Mouse (Mus musculus) forebrain, embryonic 12.5 days (tissue): Measurements from ENCODE around the gene Arpp21. TPM values are rescaled to one million over a fixed set of nuclear protein-coding genes. Genes with fewer than 3 reads are reported as not detected.

Source experiments
- ATAC-seq: fragments of 200-750 bp; cut with Nextera tagmentation; 2 replicates; pipeline ENCODE4 v1.8.0; 2017; ENCODE audit warnings: moderate TSS enrichment; ENCODE audit not compliant: low FRiP score
- H3K27ac ChIP-seq: fragments of 300-500 bp; sonication (generic); 2 replicates; pipeline ENCODE4 v1.5.1; 2016; ENCODE audit warnings: mild to moderate bottlenecking
- H3K27me3 ChIP-seq: fragments of 300-500 bp; sonication (generic); 2 replicates; pipeline ENCODE4 v1.6.1; 2016; ENCODE audit warnings: mild to moderate bottlenecking
- H3K36me3 ChIP-seq: fragments of 300-500 bp; sonication (generic); replicated peaks from 2 replicates; pipeline ENCODE4 v1.6.1; 2016; ENCODE audit warnings: mild to moderate bottlenecking
- H3K4me1 ChIP-seq: fragments of 300-500 bp; sonication (generic); 2 replicates; pipeline ENCODE4 v1.6.1; 2016
- H3K4me2 ChIP-seq: fragments of 300-500 bp; sonication (generic); 2 replicates; pipeline ENCODE4 v1.6.1; 2016; ENCODE audit warnings: mild to moderate bottlenecking, moderate library complexity
- H3K4me3 ChIP-seq: fragments of 300-500 bp; sonication (generic); replicated peaks from 2 replicates; pipeline ENCODE4 v1.5.1; 2016; ENCODE audit warnings: mild to moderate bottlenecking
- H3K9ac ChIP-seq: fragments of 300-500 bp; sonication (generic); 2 replicates; pipeline ENCODE4 v1.6.1; 2016; ENCODE audit warnings: mild to moderate bottlenecking
- H3K9me3 ChIP-seq: fragments of 300-500 bp; sonication (generic); 2 replicates; pipeline ENCODE4 v1.6.1; 2016
- WGBS: fragments of 180-500 bp; shearing (Covaris S2); methylation state at CpG from one replicate; pipeline ENCODE4 v1.1.7; 2016; 5-methylcytosine and 5-hydroxymethylcytosine counted together
- polyA plus RNA-seq: library from polyadenylated mRNA; unstranded; fragments of >200 nt; fragmentation: Nextera tagmentation; extraction: Ambion mirVana; gene quantifications from 2 replicates; pipeline ENCODE4 v1.2.1, GENCODE M21; 2016

The Arpp21 gene
- polyA plus RNA-seq, 1 experiment from 2014 or later: 10.4 TPM

DNA sequence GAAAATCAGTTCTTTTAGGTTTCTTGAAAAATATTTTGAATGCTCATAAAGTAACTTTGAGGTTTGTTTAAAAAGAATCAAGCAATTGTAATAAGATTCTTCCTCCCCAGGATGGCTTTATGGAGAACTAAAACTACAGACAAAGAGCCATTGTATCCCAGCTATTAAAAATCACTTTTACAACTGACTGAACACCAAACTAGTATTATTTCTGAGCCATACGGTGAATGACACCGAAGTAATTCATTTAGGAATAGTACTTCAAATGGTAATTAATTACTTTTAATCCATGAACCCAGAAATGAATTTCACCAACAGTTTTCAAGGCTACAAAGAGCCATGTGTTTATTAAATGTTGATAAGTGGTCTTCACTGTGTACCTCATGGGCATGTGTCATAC is 74.8 kb downstream of the Arpp21 start:
- Histone ChIP-seq H3K9ac (no peak overlapping the region), H3K4me1 (no peaks in the 10 kb centered on the region), H3K27ac (no peak overlapping the region), H3K36me3 (no peaks in the 10 kb centered on the region), H3K27me3 (0 out of 2 replicates have a peak, but pooled peaks cover 3% of the 10 kb centered on the region), H3K4me3 (no peak overlapping the region), H3K9me3 (no peaks in the 10 kb centered on the region), H3K4me2 (no peak overlapping the region)
- no peak for ATAC-seq
- WGBS: 16% methylated on average over 2 of the region's 2 CpGs

DNA sequence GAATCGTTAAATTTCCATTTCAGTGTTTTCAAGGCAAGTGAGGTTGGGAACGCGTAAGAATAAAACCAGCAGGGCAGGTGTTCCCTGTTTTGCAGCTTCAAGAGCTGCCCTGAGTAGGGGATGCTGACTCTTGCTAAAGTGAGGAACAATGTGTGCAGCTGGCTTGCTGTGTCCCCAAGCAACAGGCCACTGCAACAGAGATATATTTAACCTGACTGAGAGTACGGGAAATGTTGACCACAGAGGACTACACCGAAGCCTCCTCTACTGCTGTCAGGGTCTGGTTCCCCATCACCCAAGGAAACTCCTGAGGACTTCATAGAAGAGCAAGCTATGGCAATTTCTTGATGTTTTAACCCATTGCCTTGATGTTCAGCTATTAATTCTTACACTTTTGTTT is 81.8 kb downstream of the Arpp21 start:
- no peaks in the 10 kb centered on the region for H3K4me1 ChIP-seq
- no peak overlapping the region for H3K4me3 ChIP-seq
- no peaks in the 10 kb centered on the region for H3K9me3 ChIP-seq
- ATAC-seq: no peak
- no peak overlapping the region for H3K4me2 ChIP-seq
- no peaks in the 10 kb centered on the region for H3K36me3 ChIP-seq
- no peak overlapping the region for H3K9ac ChIP-seq
- H3K27ac ChIP-seq: no peak overlapping the region
- 88% methylated on average over 5 of the region's 5 CpGs for WGBS
- H3K27me3 ChIP-seq: 0 out of 2 replicates have a peak, but pooled peaks cover 3% of the 10 kb centered on the region

DNA sequence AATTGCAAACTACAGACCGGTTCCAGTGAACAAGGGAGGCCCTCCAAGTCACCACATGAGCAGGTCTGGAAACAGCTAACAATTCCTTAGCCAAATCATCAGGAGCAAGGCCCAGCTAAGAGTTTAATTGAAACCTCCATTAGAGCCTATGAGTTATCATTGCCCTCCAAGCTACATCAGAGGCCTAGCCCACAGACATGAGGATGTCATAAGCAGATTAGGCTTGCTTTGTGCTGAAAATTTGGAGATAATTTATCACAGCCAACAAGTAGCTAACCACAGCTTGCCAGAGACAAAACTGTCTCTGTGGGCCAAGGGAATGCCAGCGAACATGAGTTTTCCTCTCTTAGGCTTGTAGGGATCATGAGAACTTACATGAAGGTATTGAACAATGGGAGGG is 83.0 kb downstream of the Arpp21 start:
- Histone ChIP-seq H3K4me1 (no peaks in the 10 kb centered on the region), H3K27ac (no peak overlapping the region), H3K36me3 (no peaks in the 10 kb centered on the region), H3K4me3 (no peak overlapping the region), H3K9ac (no peak overlapping the region), H3K9me3 (no peaks in the 10 kb centered on the region), H3K4me2 (no peak overlapping the region), H3K27me3 (no peaks in the 10 kb centered on the region)
- no peak for ATAC-seq
- WGBS: 95% methylated on average over 2 of the region's 2 CpGs

DNA sequence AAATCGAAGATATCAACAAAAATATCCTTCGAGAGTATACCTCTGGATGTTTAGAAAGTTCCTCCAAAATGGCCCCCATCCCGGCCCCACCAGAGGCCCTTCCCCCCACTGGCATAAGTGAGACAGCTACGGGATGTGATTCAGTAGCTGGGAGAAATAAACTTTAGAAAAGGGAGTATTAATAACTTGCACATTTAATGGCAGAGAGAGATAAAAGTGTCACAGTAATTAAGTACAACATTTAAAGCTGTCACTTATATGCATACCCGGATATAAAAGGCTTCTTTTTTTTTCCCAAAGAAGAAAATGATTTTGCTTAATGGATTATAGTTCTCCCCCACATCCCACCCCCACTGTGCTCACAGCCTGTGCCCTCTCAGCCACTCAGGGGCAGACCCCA is 84.6 kb downstream of the Arpp21 start:
- no peak for ATAC-seq
- Histone ChIP-seq H3K36me3 (no peaks in the 10 kb centered on the region), H3K27ac (no peak overlapping the region), H3K4me3 (no peak overlapping the region), H3K9ac (no peak overlapping the region), H3K27me3 (no peaks in the 10 kb centered on the region), H3K4me2 (no peak overlapping the region), H3K4me1 (no peaks in the 10 kb centered on the region), H3K9me3 (no peaks in the 10 kb centered on the region)
- WGBS: 83% methylated on average over 5 of the region's 5 CpGs

GRCm38 (mm10) chr9:112140658-112141057 is 95.1 kb downstream of the Arpp21 start:
- Histone ChIP-seq H3K27ac (no peak overlapping the region), H3K9me3 (no peaks in the 10 kb centered on the region), H3K4me1 (no peaks in the 10 kb centered on the region), H3K27me3 (no peaks in the 10 kb centered on the region), H3K9ac (no peak overlapping the region), H3K4me2 (no peak overlapping the region), H3K36me3 (no peaks in the 10 kb centered on the region), H3K4me3 (no peak overlapping the region)
- WGBS: 81% methylated on average over 8 of the region's 8 CpGs
- no peak for ATAC-seq

DNA sequence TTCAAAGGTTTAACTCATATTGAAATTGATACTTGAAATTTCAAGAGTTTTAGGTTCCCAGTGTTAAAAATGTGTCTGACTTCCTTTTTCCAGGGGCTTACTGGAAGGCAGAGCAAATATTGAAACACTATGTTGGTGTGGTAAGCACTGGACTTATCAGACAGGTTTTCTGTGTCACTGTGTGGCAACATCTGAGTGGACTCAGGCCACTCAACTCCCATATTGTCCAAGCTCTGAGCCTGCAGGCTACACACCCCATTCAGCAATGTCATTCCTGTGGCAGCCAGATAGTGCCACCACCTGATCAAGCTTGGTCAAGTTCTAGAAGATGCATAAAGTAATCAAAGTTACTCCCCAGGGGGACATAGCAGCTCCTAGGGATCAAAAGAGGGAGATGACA is 97.9 kb downstream of the Arpp21 start:
- H3K4me2 ChIP-seq: no peak overlapping the region
- H3K9ac ChIP-seq: no peak overlapping the region
- no peak for ATAC-seq
- no peak overlapping the region for H3K27ac ChIP-seq
- no peaks in the 10 kb centered on the region for H3K27me3 ChIP-seq
- no peaks in the 10 kb centered on the region for H3K36me3 ChIP-seq
- no peak overlapping the region for H3K4me3 ChIP-seq
- H3K4me1 ChIP-seq: no peaks in the 10 kb centered on the region
- H3K9me3 ChIP-seq: no peaks in the 10 kb centered on the region

GRCm38 (mm10) chr9:112130812-112131211 is 104.9 kb downstream of the Arpp21 start:
- Histone ChIP-seq H3K4me3 (no peak overlapping the region), H3K36me3 (no peaks in the 10 kb centered on the region), H3K9me3 (no peaks in the 10 kb centered on the region), H3K4me2 (no peak overlapping the region), H3K27me3 (0 out of 2 replicates have a peak, but pooled peaks cover 3% of the 10 kb centered on the region), H3K4me1 (peaks cover 6% of the 10 kb centered on the region; the same call in 1 of the 2 replicates), H3K27ac (peak overlapping the region; percentile 79), H3K9ac (no peak overlapping the region)
- peak; percentile 87 for ATAC-seq
- 23% methylated on average over 3 of the region's 3 CpGs for WGBS

- Histone ChIP-seq H3K4me1 (peaks cover 17% of the 10 kb centered on the region), H3K9ac (no peak overlapping the region), H3K27me3 (peaks cover 18% of the 10 kb centered on the region), H3K4me3 (no peak overlapping the region), H3K4me2 (no peak overlapping the region), H3K36me3 (no peaks in the 10 kb centered on the region), H3K9me3 (no peaks in the 10 kb centered on the region), H3K27ac (no peak overlapping the region)
- ATAC-seq: peak; percentile 36; the same call in 1 of the 2 replicates
- 30% methylated on average over 10 of the region's 10 CpGs for WGBS
Measured at GRCm38 (mm10) chr9:112124667-112125066, 111.1 kb downstream of the Arpp21 start.

DNA sequence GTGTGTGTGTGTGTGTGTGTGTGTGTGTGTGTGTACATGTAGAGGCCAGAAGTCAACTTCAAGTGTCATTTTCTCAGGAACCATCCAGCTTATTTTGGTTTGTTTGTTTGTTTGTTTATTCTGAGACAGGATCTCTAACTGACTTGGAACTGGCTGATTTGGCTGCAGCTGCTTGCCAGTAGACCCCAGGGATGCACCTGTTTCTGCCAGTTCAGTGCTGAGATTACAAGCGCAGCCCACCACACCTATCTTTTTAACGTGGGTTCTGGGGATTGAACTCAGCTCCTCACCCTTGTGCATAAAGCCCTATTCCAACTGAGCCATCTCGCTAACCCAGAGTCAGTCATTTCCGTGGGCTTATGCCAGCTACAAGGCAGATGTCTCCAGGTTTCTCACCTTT is 111.6 kb downstream of the Arpp21 start:
- Histone ChIP-seq H3K9ac (no peak overlapping the region), H3K27me3 (peaks cover 21% of the 10 kb centered on the region), H3K9me3 (no peaks in the 10 kb centered on the region), H3K4me1 (peaks cover 22% of the 10 kb centered on the region), H3K36me3 (no peaks in the 10 kb centered on the region), H3K27ac (no peak overlapping the region), H3K4me3 (no peak overlapping the region), H3K4me2 (no peak overlapping the region)
- no peak for ATAC-seq
- WGBS: 68% methylated on average over 4 of the region's 4 CpGs

DNA sequence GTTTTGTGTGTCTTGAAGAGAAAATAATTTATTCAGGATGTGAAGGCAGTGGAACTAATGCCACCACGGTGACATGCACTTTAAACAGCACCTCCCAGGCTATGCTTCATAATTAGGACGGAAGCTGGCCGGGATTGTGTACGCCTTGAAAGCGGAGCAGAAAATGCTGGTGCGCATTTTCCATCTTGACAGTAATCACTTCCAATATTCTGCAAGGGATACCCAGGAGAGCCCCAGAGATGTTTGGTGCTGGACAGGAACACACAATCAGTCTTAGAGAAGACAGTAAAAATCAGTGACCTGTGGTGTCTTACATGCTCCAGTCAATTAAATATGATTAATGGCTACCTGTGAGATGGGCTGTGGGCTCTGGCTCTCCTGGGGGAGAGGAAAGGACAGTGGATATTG is 112.3 kb downstream of the Arpp21 start:
- WGBS: 15% methylated on average over 6 of the region's 6 CpGs
- Histone ChIP-seq H3K27ac (peak overlapping the region; percentile 57; the same call in 1 of the 2 replicates), H3K9ac (no peak overlapping the region), H3K36me3 (no peaks in the 10 kb centered on the region), H3K9me3 (no peaks in the 10 kb centered on the region), H3K4me2 (no peak overlapping the region), H3K4me3 (no peak overlapping the region), H3K4me1 (peaks cover 29% of the 10 kb centered on the region), H3K27me3 (peaks cover 19% of the 10 kb centered on the region)
- peak; percentile 70; the same call in 1 of the 2 replicates for ATAC-seq

DNA sequence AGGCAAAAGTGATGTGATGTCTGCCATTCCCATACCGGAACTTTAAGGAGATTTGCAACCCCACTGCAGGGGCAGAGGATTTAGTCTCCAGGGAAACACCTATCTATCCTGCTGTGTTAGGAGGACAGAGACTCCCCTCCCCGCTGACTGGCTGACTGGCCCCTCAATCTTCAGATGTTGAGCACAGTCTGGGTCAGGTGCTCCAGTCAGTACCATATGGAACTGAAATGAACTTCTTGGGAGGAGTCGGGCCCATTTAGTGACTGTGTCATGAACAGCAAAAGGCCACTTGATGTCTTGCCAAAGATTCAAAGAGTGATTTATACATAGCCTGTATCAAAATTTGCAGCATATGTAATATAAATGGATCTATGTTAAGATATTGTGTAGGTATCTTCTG is 116.2 kb downstream of the Arpp21 start:
- no peak for ATAC-seq
- Histone ChIP-seq H3K9me3 (no peaks in the 10 kb centered on the region), H3K27ac (no peak overlapping the region), H3K4me1 (peaks cover 36% of the 10 kb centered on the region), H3K4me2 (no peak overlapping the region), H3K4me3 (no peak overlapping the region), H3K9ac (no peak overlapping the region), H3K27me3 (peaks cover 23% of the 10 kb centered on the region), H3K36me3 (no peaks in the 10 kb centered on the region)
- 28% methylated on average over 3 of the region's 3 CpGs for WGBS

DNA sequence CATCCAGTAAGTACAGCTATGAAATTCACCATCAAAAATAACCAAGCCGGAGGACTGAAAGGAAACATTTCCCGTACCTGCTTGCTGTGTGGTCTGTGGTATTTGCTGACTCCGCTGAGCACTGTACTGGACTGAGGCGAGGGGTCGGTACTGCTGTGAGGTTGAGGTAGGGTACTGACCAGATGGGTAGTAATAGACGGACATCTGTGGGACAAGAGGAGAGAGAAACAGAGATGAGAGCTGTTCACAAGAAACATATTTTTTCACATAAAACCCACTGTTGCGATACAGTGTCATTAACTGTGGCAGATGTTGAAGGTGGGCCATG is 116.7 kb downstream of the Arpp21 start:
- peak overlapping the region; percentile 33 for H3K4me3 ChIP-seq
- H3K27me3 ChIP-seq: peaks cover 23% of the 10 kb centered on the region
- no peak overlapping the region; the same call in 1 of the 2 replicates for H3K27ac ChIP-seq
- ATAC-seq: peak; percentile 39; the same call in 1 of the 2 replicates
- WGBS: 14% methylated on average over 7 of the region's 7 CpGs
- peak overlapping the region; percentile 59 for H3K4me2 ChIP-seq
- H3K9me3 ChIP-seq: no peaks in the 10 kb centered on the region
- H3K36me3 ChIP-seq: no peaks in the 10 kb centered on the region
- H3K9ac ChIP-seq: no peak overlapping the region
- H3K4me1 ChIP-seq: peaks cover 31% of the 10 kb centered on the region

DNA sequence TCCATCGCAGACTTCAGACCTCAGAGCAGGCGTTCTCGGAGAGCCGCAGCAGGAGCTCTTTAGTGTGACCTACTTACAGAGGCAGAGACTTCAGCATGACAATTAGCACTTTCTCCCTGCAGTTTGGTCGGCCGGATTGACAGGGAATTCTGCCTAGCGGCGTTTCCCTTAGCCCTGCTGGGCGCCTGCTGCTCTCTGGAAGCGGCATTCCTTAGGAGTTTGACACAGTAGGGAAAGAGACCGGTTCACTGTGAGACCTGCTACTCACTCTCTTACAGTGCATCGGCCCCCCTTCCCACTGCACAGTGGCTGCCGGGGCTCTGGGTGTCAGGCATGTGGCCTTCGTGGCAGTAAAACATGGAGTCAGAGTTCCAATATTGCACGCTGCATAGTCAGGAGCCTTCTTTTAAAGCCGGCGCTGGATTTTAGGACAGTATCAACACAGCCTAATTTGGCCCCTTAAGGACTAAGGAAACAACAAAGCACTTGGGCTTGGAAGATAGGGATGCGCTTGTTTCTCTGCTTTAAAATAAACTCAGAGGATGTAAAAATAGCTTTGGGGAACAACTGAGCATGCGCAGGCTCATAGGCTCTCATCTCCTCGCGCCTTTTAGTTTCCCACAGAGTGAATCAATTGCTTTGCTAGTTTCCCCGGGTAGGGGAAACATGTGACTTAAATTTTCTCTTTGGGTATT is 117.2 kb downstream of the Arpp21 start:
- peaks cover 26% of the 10 kb centered on the region for H3K4me1 ChIP-seq
- H3K4me2 ChIP-seq: peak overlapping the region; percentile 59
- peaks cover 23% of the 10 kb centered on the region for H3K27me3 ChIP-seq
- H3K27ac ChIP-seq: peak overlapping the region; percentile 74
- H3K36me3 ChIP-seq: no peaks in the 10 kb centered on the region
- peak; percentile 80 for ATAC-seq
- peak overlapping the region; percentile 33 for H3K4me3 ChIP-seq
- H3K9me3 ChIP-seq: no peaks in the 10 kb centered on the region
- under 1% methylated on average over 22 of the region's 22 CpGs for WGBS
- H3K9ac ChIP-seq: peak overlapping the region; percentile 33; the same call in 1 of the 2 replicates
